Mouse (Mus musculus): ENCODE data around the gene Mgat4c.

Gene Mgat4c

DNA sequence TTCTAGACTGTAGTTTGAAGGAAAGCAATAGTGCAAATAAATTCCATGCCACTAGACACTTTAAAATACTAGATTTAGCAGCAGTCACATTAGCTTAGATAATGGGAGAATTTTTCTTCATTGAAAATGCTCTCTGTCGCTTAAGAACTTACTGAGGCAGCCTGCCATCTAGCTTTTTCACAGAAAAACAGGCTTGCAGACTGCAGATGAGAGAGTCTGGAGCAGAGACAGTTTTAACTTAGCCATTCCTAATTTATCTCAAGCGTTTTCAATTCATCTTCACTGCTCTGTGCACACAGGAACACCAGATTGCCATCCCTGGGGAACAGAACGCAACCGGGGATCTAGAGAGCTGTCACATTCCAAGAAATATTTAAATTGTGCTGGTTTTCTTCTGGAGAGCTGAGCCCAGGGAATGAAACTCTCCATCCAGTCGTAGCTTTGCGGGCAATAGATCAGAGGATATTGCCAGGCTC is at the start of gene Mgat4c:
TSS of gene Mgat4c (plus strand) at position 51 of the 476 bp plus-strand sequence.
- no peaks in the 10 kb centered on the region for H3K36me3 ChIP-seq (ENCODE audit: insufficient read depth, low read length)
- TF ChIP-seq POU5F1 (IDR thresholded peaks at IDR 0.05; ENCODE audit: borderline replicate concordance, low read length) (no peak), CTCF (conservative IDR thresholded peaks at IDR 0.05; ENCODE audit: low read length) (no peak), NANOG (IDR thresholded peaks at IDR 0.05; ENCODE audit: borderline replicate concordance, low read length) (no peak)
- H3K27me3 ChIP-seq (ENCODE audit: insufficient read depth, low read length), result no peaks in the 10 kb centered on the region
- no peak within 1 kb of the TSS for H3K4me3 ChIP-seq (replicated peaks; ENCODE audit: low read length)
- H3K4me1 ChIP-seq (replicated peaks; ENCODE audit: low read depth, low read length), result no peaks in the 10 kb centered on the region
- H3K9me3 ChIP-seq (ENCODE audit: low read length), result no peaks in the 10 kb centered on the region

DNA sequence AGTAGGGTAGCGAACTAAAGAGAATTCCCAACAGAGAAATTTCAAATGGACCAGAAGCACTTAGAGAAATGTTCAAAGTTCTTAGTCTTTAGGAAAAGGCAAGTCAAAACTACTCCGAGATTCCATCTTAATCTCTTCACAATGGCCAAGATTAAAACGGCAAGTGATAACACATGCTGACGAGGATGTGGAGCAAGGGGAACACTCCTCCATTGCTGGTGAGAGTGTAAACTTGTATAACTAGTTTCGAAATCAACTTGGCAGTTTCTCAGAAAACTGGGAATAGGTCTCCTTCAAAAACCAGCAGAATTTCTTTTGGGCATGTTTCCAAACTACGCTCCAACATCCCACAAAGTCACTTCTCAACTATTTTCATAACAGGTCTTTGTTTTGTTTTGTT is 46.0 kb upstream of the Mgat4c start:
- no peaks in the 10 kb centered on the region for H3K27me3 ChIP-seq (ENCODE audit: insufficient read depth, low read length)
- H3K9me3 ChIP-seq (ENCODE audit: low read length), result no peaks in the 10 kb centered on the region
- H3K4me3 ChIP-seq (replicated peaks; ENCODE audit: low read length), result no peak overlapping the region
- H3K36me3 ChIP-seq (ENCODE audit: insufficient read depth, low read length), result no peaks in the 10 kb centered on the region
- no peak for TF ChIP-seq POU5F1 (IDR thresholded peaks at IDR 0.05; ENCODE audit: borderline replicate concordance, low read length)
- no peaks in the 10 kb centered on the region for H3K4me1 ChIP-seq (replicated peaks; ENCODE audit: low read depth, low read length)

DNA sequence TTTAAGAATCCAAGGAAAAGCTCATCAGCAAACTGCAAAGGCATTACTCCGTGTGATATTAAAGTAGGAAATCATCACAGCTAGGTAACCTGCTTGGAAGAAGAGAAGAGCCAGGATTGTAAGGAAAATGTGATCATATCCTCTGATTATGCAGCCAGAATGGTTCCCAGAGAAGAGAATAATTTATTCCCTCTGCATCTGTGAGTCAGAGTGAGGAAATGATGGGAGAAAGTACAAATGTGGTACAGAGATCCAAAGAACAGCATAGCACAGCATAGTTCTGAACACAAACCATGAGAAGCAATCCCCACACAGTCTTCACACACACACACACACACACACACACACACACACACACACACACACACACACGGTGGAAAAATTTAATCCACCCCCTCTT is 40.2 kb upstream of the Mgat4c start:
- no peak overlapping the region for H3K4me3 ChIP-seq (replicated peaks; ENCODE audit: low read length)
- no peaks in the 10 kb centered on the region for H3K9me3 ChIP-seq (ENCODE audit: low read length)
- H3K4me1 ChIP-seq (replicated peaks; ENCODE audit: low read depth, low read length), result no peaks in the 10 kb centered on the region
- no peaks in the 10 kb centered on the region for H3K36me3 ChIP-seq (ENCODE audit: insufficient read depth, low read length)
- TF ChIP-seq NANOG (IDR thresholded peaks at IDR 0.05; ENCODE audit: borderline replicate concordance, low read length) (no peak), POU5F1 (IDR thresholded peaks at IDR 0.05; ENCODE audit: borderline replicate concordance, low read length) (no peak), CTCF (conservative IDR thresholded peaks at IDR 0.05; ENCODE audit: low read length) (no peak)
- no peaks in the 10 kb centered on the region for H3K27me3 ChIP-seq (ENCODE audit: insufficient read depth, low read length)

DNA sequence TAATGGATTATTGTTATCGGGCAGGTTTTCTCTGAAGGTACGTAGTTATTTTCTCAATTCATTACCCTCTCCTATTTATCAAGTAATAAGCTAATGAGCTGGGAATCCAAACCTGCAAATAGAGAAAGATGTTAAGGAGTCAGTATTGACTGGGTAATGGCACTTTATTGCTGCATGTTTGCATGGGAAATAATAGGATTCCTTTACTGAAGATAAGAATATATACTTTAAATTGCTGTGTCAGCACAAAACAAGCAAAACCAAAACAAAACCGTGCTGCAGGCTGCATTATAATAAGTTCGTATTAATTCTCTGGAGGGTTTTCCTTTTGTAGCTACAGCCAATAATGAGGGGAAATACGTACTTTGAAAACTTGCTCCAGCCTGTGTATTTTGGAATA is 627 bp downstream of the Mgat4c start:
- no peaks in the 10 kb centered on the region for H3K4me1 ChIP-seq (replicated peaks; ENCODE audit: low read depth, low read length)
- no peak overlapping the region for H3K4me3 ChIP-seq (replicated peaks; ENCODE audit: low read length)
- TF ChIP-seq POU5F1 (IDR thresholded peaks at IDR 0.05; ENCODE audit: borderline replicate concordance, low read length), result no peak
- TF ChIP-seq NANOG (IDR thresholded peaks at IDR 0.05; ENCODE audit: borderline replicate concordance, low read length), result no peak
- TF ChIP-seq CTCF (conservative IDR thresholded peaks at IDR 0.05; ENCODE audit: low read length), result no peak
- H3K36me3 ChIP-seq (ENCODE audit: insufficient read depth, low read length), result no peaks in the 10 kb centered on the region
- H3K27me3 ChIP-seq (ENCODE audit: insufficient read depth, low read length), result no peaks in the 10 kb centered on the region
- H3K9me3 ChIP-seq (ENCODE audit: low read length), result no peaks in the 10 kb centered on the region

DNA sequence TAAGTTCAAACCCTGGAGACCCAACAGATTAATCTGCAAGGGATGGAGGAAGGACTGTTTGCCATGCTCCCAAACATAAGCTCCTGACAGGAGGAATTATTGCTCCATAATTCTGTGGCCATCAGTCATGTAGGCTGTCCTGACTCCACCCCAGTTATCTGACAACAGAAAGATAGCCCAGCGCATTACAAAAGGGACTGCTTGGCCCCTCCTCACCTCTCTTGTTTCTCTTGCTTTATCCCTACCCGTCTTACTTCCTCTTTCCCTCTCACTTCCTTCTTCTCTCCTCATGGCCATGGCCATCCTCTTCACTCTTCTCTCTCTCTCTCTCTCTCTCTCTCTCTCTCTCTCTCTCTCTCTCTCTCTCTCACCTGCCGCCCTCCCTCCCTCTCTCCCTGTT is 80.5 kb downstream of the Mgat4c start:
- Histone ChIP-seq H3K9me3 (ENCODE audit: low read length) (no peaks in the 10 kb centered on the region), H3K4me1 (replicated peaks; ENCODE audit: low read depth, low read length) (no peaks in the 10 kb centered on the region), H3K27me3 (ENCODE audit: insufficient read depth, low read length) (no peaks in the 10 kb centered on the region), H3K4me3 (replicated peaks; ENCODE audit: low read length) (no peak overlapping the region), H3K36me3 (ENCODE audit: insufficient read depth, low read length) (no peaks in the 10 kb centered on the region)
- TF ChIP-seq NANOG (IDR thresholded peaks at IDR 0.05; ENCODE audit: borderline replicate concordance, low read length) (no peak), CTCF (conservative IDR thresholded peaks at IDR 0.05; ENCODE audit: low read length) (no peak)

DNA sequence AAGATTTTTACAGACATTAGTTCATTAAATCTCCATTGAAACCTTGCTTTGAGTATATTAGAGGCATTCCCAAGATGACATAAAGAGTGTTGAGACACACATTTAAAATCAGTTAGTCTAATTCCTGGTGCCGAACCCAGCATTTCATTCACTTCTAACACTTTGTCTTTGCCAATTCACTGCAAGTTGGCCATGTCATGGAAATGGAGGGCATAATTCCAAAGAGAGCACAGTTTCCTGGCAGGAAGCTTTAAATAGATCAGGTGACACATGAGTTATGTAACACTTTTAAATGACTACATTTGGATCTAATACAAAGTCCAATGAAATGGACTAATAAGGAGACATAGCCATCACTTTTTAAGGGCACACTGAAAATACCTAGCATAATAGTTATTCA is 89.4 kb downstream of the Mgat4c start:
- TF ChIP-seq NANOG (IDR thresholded peaks at IDR 0.05; ENCODE audit: borderline replicate concordance, low read length) (no peak), POU5F1 (IDR thresholded peaks at IDR 0.05; ENCODE audit: borderline replicate concordance, low read length) (no peak), CTCF (conservative IDR thresholded peaks at IDR 0.05; ENCODE audit: low read length) (no peak)
- Histone ChIP-seq H3K4me3 (replicated peaks; ENCODE audit: low read length) (no peak overlapping the region), H3K4me1 (replicated peaks; ENCODE audit: low read depth, low read length) (no peaks in the 10 kb centered on the region), H3K9me3 (ENCODE audit: low read length) (no peaks in the 10 kb centered on the region), H3K27me3 (ENCODE audit: insufficient read depth, low read length) (no peaks in the 10 kb centered on the region), H3K36me3 (ENCODE audit: insufficient read depth, low read length) (no peaks in the 10 kb centered on the region)

DNA sequence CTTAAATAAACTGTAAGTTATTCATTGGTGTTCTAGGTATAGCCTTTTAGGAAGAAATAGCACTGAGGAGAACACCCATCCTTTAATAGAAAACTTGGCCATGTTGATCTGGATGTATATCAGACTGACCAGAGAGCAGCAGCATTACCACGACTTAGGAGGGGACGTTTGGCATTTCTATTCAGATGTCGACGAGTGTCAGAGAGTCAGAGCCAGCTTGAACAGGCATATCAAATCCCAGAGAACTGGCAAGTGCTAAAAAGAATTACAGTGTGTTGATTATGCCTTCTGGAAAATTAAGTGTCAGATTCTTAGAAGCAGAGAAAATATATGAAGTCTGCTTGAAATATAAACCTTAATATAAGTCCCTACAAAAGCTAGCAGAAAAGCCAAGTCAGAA is 89.9 kb downstream of the Mgat4c start:
- H3K36me3 ChIP-seq (ENCODE audit: insufficient read depth, low read length), result no peaks in the 10 kb centered on the region
- H3K9me3 ChIP-seq (ENCODE audit: low read length), result no peaks in the 10 kb centered on the region
- TF ChIP-seq POU5F1 (IDR thresholded peaks at IDR 0.05; ENCODE audit: borderline replicate concordance, low read length) (no peak), NANOG (IDR thresholded peaks at IDR 0.05; ENCODE audit: borderline replicate concordance, low read length) (no peak), CTCF (conservative IDR thresholded peaks at IDR 0.05; ENCODE audit: low read length) (no peak)
- H3K4me1 ChIP-seq (replicated peaks; ENCODE audit: low read depth, low read length), result no peaks in the 10 kb centered on the region
- no peaks in the 10 kb centered on the region for H3K27me3 ChIP-seq (ENCODE audit: insufficient read depth, low read length)
- H3K4me3 ChIP-seq (replicated peaks; ENCODE audit: low read length), result no peak overlapping the region

DNA sequence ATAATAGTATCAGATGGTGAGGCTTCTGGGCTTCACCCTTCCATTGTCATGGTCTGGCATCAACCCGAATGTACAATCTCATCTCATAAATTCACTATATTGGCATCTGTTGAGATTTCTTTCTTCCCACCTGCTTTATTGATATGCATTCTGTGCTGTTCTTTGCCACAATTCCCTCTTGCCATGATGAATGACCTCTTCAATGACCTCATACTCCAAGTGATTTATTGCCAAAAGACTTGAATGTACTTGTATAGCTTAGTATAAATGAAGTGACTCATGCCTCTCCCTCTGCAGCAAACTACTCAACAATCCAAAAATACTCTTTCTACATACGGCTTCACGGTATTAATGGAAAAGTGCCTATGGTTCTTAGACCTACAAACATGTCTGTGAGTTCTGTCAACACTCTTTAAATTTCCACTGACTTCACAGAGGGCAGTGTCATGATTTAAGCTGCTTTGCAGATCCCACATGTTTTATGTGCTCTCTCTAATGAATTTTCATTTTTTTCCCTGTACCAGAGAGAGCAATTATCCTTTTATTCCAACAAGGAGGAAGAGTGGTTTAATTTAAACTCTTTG is 102.0 kb downstream of the Mgat4c start:
- no peaks in the 10 kb centered on the region for H3K4me1 ChIP-seq (replicated peaks; ENCODE audit: low read depth, low read length)
- no peaks in the 10 kb centered on the region for H3K27me3 ChIP-seq (ENCODE audit: insufficient read depth, low read length)
- H3K9me3 ChIP-seq (ENCODE audit: low read length), result no peaks in the 10 kb centered on the region
- TF ChIP-seq POU5F1 (IDR thresholded peaks at IDR 0.05; ENCODE audit: borderline replicate concordance, low read length) (no peak), NANOG (IDR thresholded peaks at IDR 0.05; ENCODE audit: borderline replicate concordance, low read length) (no peak), CTCF (conservative IDR thresholded peaks at IDR 0.05; ENCODE audit: low read length) (no peak)
- no peak overlapping the region for H3K4me3 ChIP-seq (replicated peaks; ENCODE audit: low read length)
- H3K36me3 ChIP-seq (ENCODE audit: insufficient read depth, low read length), result no peaks in the 10 kb centered on the region

DNA sequence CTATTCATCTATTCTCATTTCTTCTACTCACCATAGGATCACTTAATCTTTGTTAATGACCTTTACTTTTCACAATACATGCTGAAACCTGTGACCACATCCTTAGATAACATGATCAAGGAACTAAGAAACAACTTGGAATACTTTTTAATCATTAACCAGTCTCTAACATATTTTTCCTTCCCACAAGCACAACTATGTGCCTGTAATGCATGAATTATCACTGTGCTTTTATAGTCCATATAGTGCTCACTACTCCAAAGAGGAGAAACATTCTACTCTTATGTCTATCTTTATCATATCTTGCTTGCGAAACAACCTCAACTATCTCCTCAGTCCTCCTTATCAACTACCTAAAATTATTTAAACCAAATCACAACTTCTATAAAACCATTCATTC is 114.2 kb downstream of the Mgat4c start:
- Histone ChIP-seq H3K27me3 (ENCODE audit: insufficient read depth, low read length) (no peaks in the 10 kb centered on the region), H3K4me3 (replicated peaks; ENCODE audit: low read length) (no peak overlapping the region), H3K9me3 (ENCODE audit: low read length) (no peaks in the 10 kb centered on the region), H3K4me1 (replicated peaks; ENCODE audit: low read depth, low read length) (no peaks in the 10 kb centered on the region), H3K36me3 (ENCODE audit: insufficient read depth, low read length) (no peaks in the 10 kb centered on the region)
- TF ChIP-seq NANOG (IDR thresholded peaks at IDR 0.05; ENCODE audit: borderline replicate concordance, low read length) (no peak), POU5F1 (IDR thresholded peaks at IDR 0.05; ENCODE audit: borderline replicate concordance, low read length) (no peak), CTCF (conservative IDR thresholded peaks at IDR 0.05; ENCODE audit: low read length) (no peak)
